Mouse (Mus musculus): ENCODE measurements around the gene P2rx5. TPM values are rescaled to one million over a fixed set of nuclear protein-coding genes. Genes with fewer than 3 reads are reported as not detected.

Gene P2rx5
- polyA plus RNA-seq, 1 experiment from 2014 or later, result not detected

- Histone ChIP-seq H3K4me1 (replicated peaks; ENCODE audit: control insufficient read depth, insufficient read depth, low read length) (peaks cover 22% of the 10 kb centered on the region; the same call in 1 of the 2 replicates), H3K9me3 (ENCODE audit: control insufficient read depth, low read length) (no peaks in the 10 kb centered on the region), H3K27me3 (replicated peaks; ENCODE audit: control insufficient read depth, insufficient read depth, low read length) (no peaks in the 10 kb centered on the region), H3K9ac (ENCODE audit: low read length) (peak overlapping the region; percentile 85), H3K27ac (ENCODE audit: low read depth) (peak overlapping the region; percentile 97), H3K36me3 (ENCODE audit: control insufficient read depth, insufficient read depth, low read length) (peaks cover 31% of the 10 kb centered on the region), H3K4me3 (ENCODE audit: low read depth, low read length) (peak overlapping the region; percentile 91), H3K4me2 (ENCODE audit: low read length) (peak overlapping the region; percentile 82)
- no peak for DNase-seq (ENCODE audit: low spot score)
- ATAC-seq (replicated peaks; ENCODE audit: low FRiP score, low TSS enrichment, low read depth), result peak; percentile 85
- WGBS, result under 1% methylated on average over 28 of the region's 28 CpGs
These were observed 17.3 kb downstream of the P2rx5 start for GRCm38 (mm10) chr11:73177509-73177875.

GRCm38 (mm10) chr11:73177895-73178294 lies 17.7 kb downstream of the P2rx5 start:
- no peak for ATAC-seq (replicated peaks; ENCODE audit: low FRiP score, low TSS enrichment, low read depth)
- Histone ChIP-seq H3K4me1 (replicated peaks; ENCODE audit: control insufficient read depth, insufficient read depth, low read length) (peaks cover 22% of the 10 kb centered on the region; the same call in 1 of the 2 replicates), H3K36me3 (ENCODE audit: control insufficient read depth, insufficient read depth, low read length) (peaks cover 35% of the 10 kb centered on the region), H3K9me3 (ENCODE audit: control insufficient read depth, low read length) (no peaks in the 10 kb centered on the region), H3K9ac (ENCODE audit: low read length) (peak overlapping the region; percentile 85), H3K27ac (ENCODE audit: low read depth) (peak overlapping the region; percentile 97), H3K27me3 (replicated peaks; ENCODE audit: control insufficient read depth, insufficient read depth, low read length) (no peaks in the 10 kb centered on the region), H3K4me2 (ENCODE audit: low read length) (peak overlapping the region; percentile 82), H3K4me3 (ENCODE audit: low read depth, low read length) (peak overlapping the region; percentile 91)
- WGBS, result 3% methylated on average over 2 of the region's 2 CpGs
- DNase-seq (ENCODE audit: low spot score), result no peak

- Histone ChIP-seq H3K9me3 (ENCODE audit: control insufficient read depth, low read length) (no peaks in the 10 kb centered on the region), H3K4me3 (ENCODE audit: low read depth, low read length) (no peak overlapping the region), H3K9ac (ENCODE audit: low read length) (no peak overlapping the region), H3K27ac (ENCODE audit: low read depth) (no peak overlapping the region), H3K4me1 (replicated peaks; ENCODE audit: control insufficient read depth, insufficient read depth, low read length) (no peaks in the 10 kb centered on the region), H3K36me3 (ENCODE audit: control insufficient read depth, insufficient read depth, low read length) (peaks cover 63% of the 10 kb centered on the region), H3K27me3 (replicated peaks; ENCODE audit: control insufficient read depth, insufficient read depth, low read length) (no peaks in the 10 kb centered on the region), H3K4me2 (ENCODE audit: low read length) (no peak overlapping the region)
- 92% methylated on average over 10 of the region's 10 CpGs for WGBS
- DNase-seq (ENCODE audit: low spot score) (no peak), ATAC-seq (replicated peaks; ENCODE audit: low FRiP score, low TSS enrichment, low read depth) (no peak)
These were observed 25.8 kb downstream of the P2rx5 start for GRCm38 (mm10) chr11:73185872-73186615.

- no peak overlapping the region for H3K27ac ChIP-seq (ENCODE audit: low read depth)
- H3K27me3 ChIP-seq (replicated peaks; ENCODE audit: control insufficient read depth, insufficient read depth, low read length), result no peaks in the 10 kb centered on the region
- 84% methylated on average over 6 of the region's 6 CpGs for WGBS
- ATAC-seq (replicated peaks; ENCODE audit: low FRiP score, low TSS enrichment, low read depth), result no peak
- peaks cover 68% of the 10 kb centered on the region for H3K36me3 ChIP-seq (ENCODE audit: control insufficient read depth, insufficient read depth, low read length)
- DNase-seq (ENCODE audit: low spot score), result no peak
- H3K4me3 ChIP-seq (ENCODE audit: low read depth, low read length), result no peak overlapping the region
- H3K9me3 ChIP-seq (ENCODE audit: control insufficient read depth, low read length), result no peaks in the 10 kb centered on the region
- H3K4me2 ChIP-seq (ENCODE audit: low read length), result no peak overlapping the region
- no peaks in the 10 kb centered on the region for H3K4me1 ChIP-seq (replicated peaks; ENCODE audit: control insufficient read depth, insufficient read depth, low read length)
- H3K9ac ChIP-seq (ENCODE audit: low read length), result no peak overlapping the region
These were observed 27.0 kb downstream of the P2rx5 start for GRCm38 (mm10) chr11:73187231-73187630.

GRCm38 (mm10) chr11:73193047-73193446 lies 32.8 kb downstream of the P2rx5 start:
- Histone ChIP-seq H3K4me2 (ENCODE audit: low read length) (no peak overlapping the region), H3K9me3 (ENCODE audit: control insufficient read depth, low read length) (no peaks in the 10 kb centered on the region), H3K36me3 (ENCODE audit: control insufficient read depth, insufficient read depth, low read length) (peaks cover 25% of the 10 kb centered on the region), H3K27ac (ENCODE audit: low read depth) (no peak overlapping the region), H3K4me1 (replicated peaks; ENCODE audit: control insufficient read depth, insufficient read depth, low read length) (peaks cover under 1% of the 10 kb centered on the region; the same call in 1 of the 2 replicates), H3K27me3 (replicated peaks; ENCODE audit: control insufficient read depth, insufficient read depth, low read length) (no peaks in the 10 kb centered on the region), H3K4me3 (ENCODE audit: low read depth, low read length) (no peak overlapping the region), H3K9ac (ENCODE audit: low read length) (no peak overlapping the region)
- WGBS, result 73% methylated on average over 6 of the region's 6 CpGs
- ATAC-seq (replicated peaks; ENCODE audit: low FRiP score, low TSS enrichment, low read depth), result no peak
- DNase-seq (ENCODE audit: low spot score), result no peak

- H3K27ac ChIP-seq (ENCODE audit: low read depth), result no peak overlapping the region
- no peak for DNase-seq (ENCODE audit: low spot score)
- no peak for ATAC-seq (replicated peaks; ENCODE audit: low FRiP score, low TSS enrichment, low read depth)
- H3K4me2 ChIP-seq (ENCODE audit: low read length), result no peak overlapping the region
- peaks cover 6% of the 10 kb centered on the region; the same call in 1 of the 2 replicates for H3K4me1 ChIP-seq (replicated peaks; ENCODE audit: control insufficient read depth, insufficient read depth, low read length)
- H3K4me3 ChIP-seq (ENCODE audit: low read depth, low read length), result no peak overlapping the region
- H3K9ac ChIP-seq (ENCODE audit: low read length), result no peak overlapping the region
- H3K9me3 ChIP-seq (ENCODE audit: control insufficient read depth, low read length), result no peaks in the 10 kb centered on the region
- 72% methylated on average over 2 of the region's 2 CpGs for WGBS
- H3K27me3 ChIP-seq (replicated peaks; ENCODE audit: control insufficient read depth, insufficient read depth, low read length), result no peaks in the 10 kb centered on the region
- peaks cover 25% of the 10 kb centered on the region for H3K36me3 ChIP-seq (ENCODE audit: control insufficient read depth, insufficient read depth, low read length)
These were observed 34.2 kb downstream of the P2rx5 start for GRCm38 (mm10) chr11:73194444-73194843.

GRCm38 (mm10) chr11:73198190-73198589 lies 38.0 kb downstream of the P2rx5 start:
- Histone ChIP-seq H3K4me1 (replicated peaks; ENCODE audit: control insufficient read depth, insufficient read depth, low read length) (peaks cover 6% of the 10 kb centered on the region; the same call in 1 of the 2 replicates), H3K27me3 (replicated peaks; ENCODE audit: control insufficient read depth, insufficient read depth, low read length) (no peaks in the 10 kb centered on the region), H3K27ac (ENCODE audit: low read depth) (no peak overlapping the region), H3K4me3 (ENCODE audit: low read depth, low read length) (peak overlapping the region; percentile 72), H3K9ac (ENCODE audit: low read length) (peak overlapping the region; percentile 53), H3K9me3 (ENCODE audit: control insufficient read depth, low read length) (no peaks in the 10 kb centered on the region), H3K36me3 (ENCODE audit: control insufficient read depth, insufficient read depth, low read length) (peaks cover 4% of the 10 kb centered on the region; the same call in 1 of the 2 replicates), H3K4me2 (ENCODE audit: low read length) (peak overlapping the region; percentile 96)
- no peak for ATAC-seq (replicated peaks; ENCODE audit: low FRiP score, low TSS enrichment, low read depth)
- DNase-seq (ENCODE audit: low spot score), result no peak
- WGBS, result 9% methylated on average over 1 of the region's 1 CpGs

GRCm38 (mm10) chr11:73198603-73199229 lies 38.5 kb downstream of the P2rx5 start, which contains the start of gene Ctns:
Gene Ctns (minus strand): TSS chr11:73199042.
- no peaks in the 10 kb centered on the region for H3K27me3 ChIP-seq (replicated peaks; ENCODE audit: control insufficient read depth, insufficient read depth, low read length)
- peak within 1 kb of the TSS; percentile 96 for H3K4me2 ChIP-seq (ENCODE audit: low read length)
- DNase-seq (ENCODE audit: low spot score) (no peak), ATAC-seq (replicated peaks; ENCODE audit: low FRiP score, low TSS enrichment, low read depth) (peak; percentile 97)
- peaks cover 6% of the 10 kb centered on the region; the same call in 1 of the 2 replicates for H3K4me1 ChIP-seq (replicated peaks; ENCODE audit: control insufficient read depth, insufficient read depth, low read length)
- peaks cover 4% of the 10 kb centered on the region; the same call in 1 of the 2 replicates for H3K36me3 ChIP-seq (ENCODE audit: control insufficient read depth, insufficient read depth, low read length)
- H3K27ac ChIP-seq (ENCODE audit: low read depth), result no peak within 1 kb of the TSS
- peak within 1 kb of the TSS; percentile 53 for H3K9ac ChIP-seq (ENCODE audit: low read length)
- WGBS, result 1% methylated on average over 22 of the region's 22 CpGs
- H3K4me3 ChIP-seq (ENCODE audit: low read depth, low read length), result peak within 1 kb of the TSS; percentile 72
- no peaks in the 10 kb centered on the region for H3K9me3 ChIP-seq (ENCODE audit: control insufficient read depth, low read length)
